Mouse (Mus musculus): ENCODE measurements at regions not wholly inside any gene's neighbourhood (a gene's known extent, or its start where the extent isn't known, plus 50 kb on each side); places are given as distances from the start of the nearest gene placed in this dataset.

- DNase-seq, result no peak
Observed at GRCm38 (mm10) chr10:119395048-119395447, 58.6 kb upstream of the Grip1 start.

- DNase-seq, result no peak
Observed at GRCm38 (mm10) chr10:119387924-119388323, 65.7 kb upstream of the Grip1 start.

GRCm38 (mm10) chr10:119382257-119382656 lies 71.4 kb upstream of the Grip1 start:
- no peak for DNase-seq

- DNase-seq, result no peak
Observed at GRCm38 (mm10) chr10:119368566-119368965, 85.1 kb upstream of the Grip1 start.

- peak; percentile 5 to 67 for DNase-seq
Observed at GRCm38 (mm10) chr10:119363616-119364015, 90.0 kb upstream of the Grip1 start.

- no peak for DNase-seq
Observed at GRCm38 (mm10) chr10:119358730-119359292, 94.8 kb upstream of the Grip1 start.

GRCm38 (mm10) chr10:119342317-119343114 lies 102.7 kb upstream of the Cand1 start:
- DNase-seq, result no peak

GRCm38 (mm10) chr10:119340323-119340722 lies 100.5 kb upstream of the Cand1 start:
- DNase-seq, result no peak

- DNase-seq, result no peak
Observed at GRCm38 (mm10) chr10:119326912-119327311, 87.1 kb upstream of the Cand1 start.

GRCm38 (mm10) chr10:119319953-119320352 lies 80.1 kb upstream of the Cand1 start:
- no peak for DNase-seq

- DNase-seq, result no peak
Observed at GRCm38 (mm10) chr10:119318416-119318815, 78.6 kb upstream of the Cand1 start.

- DNase-seq, result no peak
Observed at GRCm38 (mm10) chr10:119311578-119311977, 71.7 kb upstream of the Cand1 start.

GRCm38 (mm10) chr10:119295740-119296139 lies 55.9 kb upstream of the Cand1 start:
- no peak for DNase-seq

- peak in 1 of 2 experiments; percentile 7 for DNase-seq
Observed at GRCm38 (mm10) chr10:119294454-119295149, 54.7 kb upstream of the Cand1 start.

GRCm38 (mm10) chr10:119293372-119293771 lies 53.5 kb upstream of the Cand1 start:
- no peak for DNase-seq

Data from heart, adult 18-20 months (tissue).